In the genomic region with DNA sequence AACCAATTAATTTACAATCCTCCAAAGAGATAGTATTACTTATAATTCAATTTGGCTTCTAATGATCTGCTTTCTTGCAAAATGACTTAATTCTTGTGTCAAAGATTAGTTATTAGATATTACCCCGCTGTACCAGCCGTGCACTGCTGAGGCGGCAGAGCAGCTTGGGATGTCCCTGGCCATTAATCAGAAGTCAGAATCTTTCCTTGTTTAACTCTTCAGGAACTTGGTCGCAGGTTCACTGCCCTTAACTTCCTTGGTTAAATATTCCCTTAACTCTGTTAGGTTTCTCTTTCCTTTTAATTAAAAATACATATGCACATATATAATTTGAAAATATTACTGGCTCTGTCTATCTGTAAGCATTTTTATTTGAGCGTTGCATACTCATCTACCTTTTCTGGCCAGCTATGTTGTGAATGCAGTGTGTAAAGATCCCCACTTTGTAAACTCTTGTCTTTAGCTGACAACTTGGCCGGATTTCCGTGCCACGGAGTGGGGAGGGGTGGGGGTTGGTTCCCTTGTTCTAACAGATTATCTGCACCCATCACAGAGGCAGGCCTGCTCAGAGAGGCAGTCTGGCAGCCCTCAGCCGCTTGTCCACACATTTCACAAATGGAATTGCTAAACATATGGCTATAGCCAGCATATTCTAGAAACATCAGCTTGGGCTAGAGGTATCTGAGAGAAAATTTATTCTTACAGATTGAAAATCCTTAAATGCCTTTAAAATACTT, we compare ENCODE assay signal across 13 mouse cellular contexts. TPM values are rescaled to one million over a fixed set of nuclear protein-coding genes. Genes with fewer than 3 reads are reported as not detected.
A peak's percentile ranks its signal among the peaks of the same experiment; 100 is the strongest.
DNase-seq lines count a peak whose midpoint lies in the region; TF ChIP-seq lines count a peak whose summit lies in the region.
"Had no signal": no experiment of that assay in that cellular context is flagged by ENCODE, and none has a peak within 500 bp of the region (broad histone marks: within the 10 kb centered on the region; RNA-seq: fewer than 3 reads in every experiment).

No protein-coding gene starts in this region.

- no peak overlapping the region for H3K27ac ChIP-seq in heart, adult 2 months
- H3K27ac ChIP-seq: stomach, embryonic 15.5 days had no signal

- no peak for TF ChIP-seq EP300 in heart, adult 2 months (IDR thresholded peaks at IDR 0.05; ENCODE audit: insufficient read depth, low read depth, low read length)

- H3K27me3 ChIP-seq in heart, adult 2 months (ENCODE audit: control insufficient read depth, insufficient read depth, low read length), result no peaks in the 10 kb centered on the region
- H3K27me3 ChIP-seq: stomach, embryonic 15.5 days had no signal

- 34% methylated on average over 9 of the region's 9 CpGs for WGBS in heart, adult 2 months

- peak; percentile 80 for DNase-seq in heart, adult 11 months
- no peak for DNase-seq in heart, adult 2 months
- DNase-seq in right cerebral cortex, adult 18-20 months, result peak; percentile 21
- no peak for DNase-seq in right cerebral cortex, postnatal 4 days
- DNase-seq in left cerebral cortex, postnatal 25 days (ENCODE audit: low spot score in 2 of 2), result peak; percentile 31 to 57
- peak; percentile 19 for DNase-seq in yolk sac, embryonic 10.5 days (ENCODE audit: low spot score)
- no peak for DNase-seq in kidney, adult 8-10 months
- DNase-seq in ovary, postnatal 14 days (ENCODE audit: low spot score), result no peak

- TF ChIP-seq CTCF in heart, adult 2 months (IDR thresholded peaks at IDR 0.05), result no peak

- no peak overlapping the region for H3K9ac ChIP-seq in heart, adult 2 months (ENCODE audit: low read depth, low read length)
- H3K9ac ChIP-seq: stomach, embryonic 15.5 days had no signal

- TF ChIP-seq POLR2A in heart, adult 2 months (IDR thresholded peaks at IDR 0.05; ENCODE audit: insufficient read depth, low read depth, low read length), result no peak

- peaks cover 7% of the 10 kb centered on the region for H3K4me1 ChIP-seq in heart, adult 2 months (ENCODE audit: control insufficient read depth, insufficient read depth, low read length)
- H3K4me1 ChIP-seq: stomach, embryonic 15.5 days had no signal

- intact Hi-C loops in heart, adult 2 months (cut with DNase I), result no loop called here
- intact Hi-C loops in left cerebral cortex, postnatal 25 days (cut with DNase I), result no loop called here

- H3K79me2 ChIP-seq in heart, adult 2 months (replicated peaks; ENCODE audit: control insufficient read depth, insufficient read depth, low read length), result no peaks in the 10 kb centered on the region

- H3K4me3 ChIP-seq in heart, adult 2 months, result no peak overlapping the region
- H3K4me3 ChIP-seq: stomach, embryonic 15.5 days had no signal

- no peaks in the 10 kb centered on the region for H3K36me3 ChIP-seq in heart, adult 2 months (ENCODE audit: control insufficient read depth, insufficient read depth, low read length)
- H3K36me3 ChIP-seq: stomach, embryonic 15.5 days had no signal

RNA-seq across cellular contexts. Expression of a gene that starts 34.1 kb away (rescaled TPM):
- not detected for total RNA-seq in heart, adult 2 months (2021)
- not detected in 2 replicates for polyA plus RNA-seq in heart, adult 2 months (2012; rRNA removed)
- total RNA-seq in left cerebral cortex, postnatal 25 days (2021), result 10 to 100 TPM; 37.6 to 68.6 TPM
- total RNA-seq: granulocyte monocyte progenitor cell, adult 5-6 weeks had no signal
- polyA plus RNA-seq: embryonic facial prominence, embryonic 14.5 days; lung, embryonic 16.5 days; Patski had no signal

Comparison
In these comparisons a context has a peak if more than half of its experiments do, and no peak if none do; other contexts are left out.
1. DNase-seq: peak in heart, adult 11 months (single experiment), right cerebral cortex, adult 18-20 months (single experiment), left cerebral cortex, postnatal 25 days (2 of 2) and yolk sac, embryonic 10.5 days (single experiment); none in heart, adult 2 months (0 of 2), right cerebral cortex, postnatal 4 days (single experiment), kidney, adult 8-10 months (0 of 2) and ovary, postnatal 14 days (single experiment).
2. RNA of a gene that starts 34.1 kb away (total RNA-seq): 37.6 to 68.6 TPM in left cerebral cortex, postnatal 25 days; not detected in heart, adult 2 months; every median in the first group is over 10 times any median in the second.